Mouse (Mus musculus) naive thymus-derived CD4-positive, alpha-beta T cell, adult 2 months (primary cell): ENCODE results near the gene Urb1.

ENCODE experiments used
- DNase-seq: peaks from one replicate; pipeline ENCODE4 v3.0.0-alpha.2; 2011; ENCODE audit warnings: low read depth

The Urb1 gene

GRCm38 (mm10) chr16:90822981-90823380, 12.8 kb upstream of the Urb1 start:
- DNase-seq = no peak

GRCm38 (mm10) chr16:90822284-90822935, 12.2 kb upstream of the Urb1 start:
- no peak for DNase-seq

GRCm38 (mm10) chr16:90821046-90821697, 11.0 kb upstream of the Urb1 start:
- DNase-seq = no peak

- no peak for DNase-seq
These were observed 10.1 kb upstream of the Urb1 start for GRCm38 (mm10) chr16:90820326-90820725.

GRCm38 (mm10) chr16:90812086-90812485, 1.9 kb upstream of the Urb1 start:
- no peak for DNase-seq

- DNase-seq = no peak
These were observed 573 bp upstream of the Urb1 start for GRCm38 (mm10) chr16:90810716-90811256.

GRCm38 (mm10) chr16:90804466-90804865, 5.7 kb downstream of the Urb1 start:
- no peak for DNase-seq

- no peak for DNase-seq
These were observed 8.3 kb downstream of the Urb1 start for GRCm38 (mm10) chr16:90801928-90802327.

- DNase-seq = no peak
These were observed 9.0 kb downstream of the Urb1 start for GRCm38 (mm10) chr16:90801251-90801650.

GRCm38 (mm10) chr16:90799840-90800239, 10.4 kb downstream of the Urb1 start:
- no peak for DNase-seq

- DNase-seq = no peak
These were observed 11.4 kb downstream of the Urb1 start for GRCm38 (mm10) chr16:90798848-90799247.

- no peak for DNase-seq
These were observed 11.8 kb downstream of the Urb1 start for GRCm38 (mm10) chr16:90798446-90798845.

GRCm38 (mm10) chr16:90794708-90795107, 15.5 kb downstream of the Urb1 start:
- DNase-seq = no peak

GRCm38 (mm10) chr16:90792500-90792899, 17.7 kb downstream of the Urb1 start:
- no peak for DNase-seq

- DNase-seq = no peak
These were observed 18.1 kb downstream of the Urb1 start for GRCm38 (mm10) chr16:90792066-90792465.

- DNase-seq = no peak
These were observed 19.3 kb downstream of the Urb1 start for GRCm38 (mm10) chr16:90790946-90791345.

GRCm38 (mm10) chr16:90788580-90788979, 21.6 kb downstream of the Urb1 start:
- no peak for DNase-seq

- no peak for DNase-seq
These were observed 25.0 kb downstream of the Urb1 start for GRCm38 (mm10) chr16:90785257-90785656.

- no peak for DNase-seq
These were observed 26.9 kb downstream of the Urb1 start for GRCm38 (mm10) chr16:90783302-90783701.

- DNase-seq = no peak
These were observed 30.4 kb downstream of the Urb1 start for GRCm38 (mm10) chr16:90779783-90780182.

GRCm38 (mm10) chr16:90775946-90776520, 34.2 kb downstream of the Urb1 start:
- DNase-seq = no peak

GRCm38 (mm10) chr16:90774646-90775045, 35.6 kb downstream of the Urb1 start:
- DNase-seq = no peak

- no peak for DNase-seq
These were observed 36.0 kb downstream of the Urb1 start for GRCm38 (mm10) chr16:90774216-90774615.
